Mouse (Mus musculus): ENCODE data around the gene Zfp873. TPM values are rescaled to one million over a fixed set of nuclear protein-coding genes. Genes with fewer than 3 reads are reported as not detected.
A peak's percentile ranks its signal among the peaks of the same experiment; 100 is the strongest.
"Not testable (repeated sequence)": the region's sequence is repeated elsewhere in the genome, so short reads cannot be mapped to it uniquely, and the experiment has no call there.

The Zfp873 gene
- 17.4 and 18.9 TPM in 2 replicates for polyA plus RNA-seq (2015; fragmentation: Nextera tagmentation; extraction: Ambion mirVana)

DNA sequence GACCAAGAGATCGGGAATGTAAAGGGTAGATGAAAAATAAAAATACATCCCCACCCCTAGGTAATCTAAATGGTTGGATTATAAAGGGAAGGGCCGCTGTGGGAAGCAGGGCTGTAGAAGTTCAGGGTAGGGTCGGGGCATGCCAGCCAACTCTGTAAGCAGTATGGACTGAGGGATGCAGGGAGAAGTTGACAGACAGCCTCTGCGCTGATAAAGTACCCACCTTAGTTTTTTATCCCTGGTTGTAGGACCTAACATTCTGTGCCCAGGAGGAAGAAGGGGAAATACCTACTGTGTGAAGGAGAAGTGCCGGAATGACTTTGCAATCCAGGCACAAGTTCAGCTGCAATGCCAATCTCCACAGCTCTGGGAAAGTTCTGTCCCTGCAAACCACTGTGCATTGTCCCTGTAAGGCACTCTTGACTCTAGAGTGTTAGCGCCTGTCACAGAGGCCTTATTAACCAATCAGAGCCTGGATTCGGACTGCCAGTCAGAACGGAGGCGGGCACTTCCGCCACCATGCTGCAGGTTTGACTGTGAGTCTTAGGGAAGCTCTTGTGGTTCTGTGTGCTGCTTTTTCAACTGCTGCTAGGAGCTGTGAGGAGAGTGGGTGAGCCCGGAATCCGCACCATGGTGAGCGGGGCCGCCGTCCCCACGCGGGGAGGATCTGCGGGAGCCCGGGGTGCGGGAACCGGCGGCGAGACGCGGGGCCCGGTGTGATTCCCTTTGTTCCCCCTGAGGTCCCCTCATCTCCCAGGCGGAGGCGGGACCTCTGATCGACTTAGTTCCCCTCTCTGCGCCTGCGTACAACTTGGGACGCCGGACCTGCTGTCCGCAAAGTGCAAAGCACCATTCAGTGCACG, at the start of gene Zfp873:
Gene Zfp873, plus strand, starts transcription at position 527 of the 863 bp plus-strand sequence.
- peak; percentile 100 for ATAC-seq (replicated peaks)

DNA sequence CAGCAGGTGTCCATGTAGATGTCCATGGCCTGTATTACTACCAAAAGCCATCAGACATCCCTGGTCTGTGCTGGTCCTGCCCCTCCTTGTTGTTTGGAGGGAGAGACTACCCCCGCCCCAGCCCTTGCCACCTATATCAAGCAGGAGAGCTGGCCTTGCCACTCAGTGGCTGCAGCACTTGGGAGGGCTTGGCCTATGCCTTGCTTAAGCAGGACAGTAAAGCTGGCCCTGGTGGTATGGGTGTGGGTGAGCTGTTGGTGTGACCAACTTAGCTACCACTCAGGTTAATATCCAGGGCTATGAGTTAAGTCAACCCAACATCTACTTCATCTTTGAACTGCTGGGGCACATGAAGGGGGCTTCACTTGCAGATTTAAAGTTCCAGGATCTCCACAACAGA, 44.7 kb upstream of the Zfp873 start:
- H3K4me3 ChIP-seq; ATAC-seq (replicated peaks); H3K4me2 ChIP-seq (replicated peaks); H3K4me1 ChIP-seq; H3K27ac ChIP-seq (replicated peaks); H3K27me3 ChIP-seq; H3K9ac ChIP-seq (replicated peaks): not testable (repeated sequence)
- Histone ChIP-seq H3K36me3 (peaks cover 23% of the 10 kb centered on the region), H3K9me3 (peaks cover 24% of the 10 kb centered on the region; the same call in 1 of the 2 replicates)
- 92% methylated on average over 1 of the region's 1 CpGs for WGBS

More for the DNA sequence above, at the start of gene Zfp873:
- H3K9me3 ChIP-seq: peaks cover 39% of the 10 kb centered on the region
- peak within 1 kb of the TSS; percentile 90 for H3K9ac ChIP-seq (replicated peaks)
- peaks cover 10% of the 10 kb centered on the region for H3K4me1 ChIP-seq
- 10% methylated on average over 35 of the region's 35 CpGs for WGBS
- peak within 1 kb of the TSS; percentile 78 for H3K4me3 ChIP-seq
- H3K4me2 ChIP-seq (replicated peaks): peak within 1 kb of the TSS; percentile 46
- H3K36me3 ChIP-seq: peaks cover 23% of the 10 kb centered on the region; the same call in 1 of the 2 replicates
- no peaks in the 10 kb centered on the region for H3K27me3 ChIP-seq
- peak within 1 kb of the TSS; percentile 98 for H3K27ac ChIP-seq (replicated peaks)

DNA sequence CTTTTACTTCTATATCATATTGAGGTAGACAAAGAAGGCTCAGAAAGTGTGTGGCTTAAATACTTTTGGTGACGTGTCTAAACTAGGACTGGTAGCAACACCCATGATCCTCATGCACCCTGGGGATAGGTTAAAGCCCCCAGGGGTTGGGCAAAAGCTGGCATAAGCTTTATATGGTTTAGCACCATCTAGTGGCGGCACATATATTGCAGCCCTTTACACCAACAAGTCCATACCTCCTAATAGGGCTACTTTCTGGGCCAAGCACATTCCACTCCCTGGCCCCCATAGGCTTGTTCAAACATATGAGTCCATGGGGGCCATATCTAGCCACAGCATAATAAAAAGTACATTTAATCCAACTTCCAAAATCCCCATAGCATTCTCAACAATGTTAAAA, 43.1 kb upstream of the Zfp873 start:
- WGBS: 66% methylated on average over 2 of the region's 2 CpGs
- ATAC-seq (replicated peaks); H3K4me1 ChIP-seq; H3K27ac ChIP-seq (replicated peaks); H3K4me3 ChIP-seq; H3K27me3 ChIP-seq; H3K4me2 ChIP-seq (replicated peaks); H3K9ac ChIP-seq (replicated peaks): not testable (repeated sequence)
- peaks cover 26% of the 10 kb centered on the region; the same call in 1 of the 2 replicates for H3K9me3 ChIP-seq
- peaks cover 26% of the 10 kb centered on the region for H3K36me3 ChIP-seq

DNA sequence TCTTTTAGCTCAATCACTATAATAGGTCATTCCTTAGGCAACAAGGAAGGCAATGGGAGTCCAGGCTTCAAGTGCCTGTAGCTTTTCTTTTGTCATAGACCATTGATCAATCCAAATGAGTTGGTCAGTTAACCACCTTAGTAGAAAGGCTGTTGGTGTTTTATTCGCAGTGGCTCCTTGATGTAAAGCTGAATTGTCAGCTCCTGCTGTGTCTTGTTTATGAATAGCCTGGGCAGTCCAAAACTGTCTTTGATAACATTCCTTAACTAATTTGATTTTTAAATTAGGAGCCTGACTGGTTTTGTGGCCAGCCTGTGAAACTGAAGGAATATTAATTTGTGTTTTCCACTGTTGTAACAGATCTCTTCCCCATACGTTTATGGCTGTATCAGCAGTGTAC, 5.7 kb upstream of the Zfp873 start:
- H3K27me3 ChIP-seq: no peaks in the 10 kb centered on the region

DNA sequence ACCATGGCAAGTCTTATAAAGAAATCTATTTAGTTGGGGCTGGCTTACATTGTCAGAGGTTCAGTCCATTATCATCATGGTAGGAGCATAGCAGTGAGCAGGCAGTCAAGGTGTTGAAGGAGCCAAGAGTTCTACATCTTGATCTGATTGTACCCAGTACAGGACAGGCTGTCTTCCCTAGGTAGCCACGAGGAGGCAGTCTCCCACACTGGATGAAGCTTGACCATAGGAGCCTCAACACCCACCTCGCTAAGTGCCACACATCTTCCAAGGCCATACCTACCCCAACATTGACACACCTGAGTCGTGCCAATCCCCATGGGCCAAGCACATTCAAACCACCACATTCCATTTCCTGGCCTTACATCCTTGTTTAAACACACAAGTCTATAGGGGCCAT, 1.3 kb upstream of the Zfp873 start:
- no peak for ATAC-seq (replicated peaks)
- H3K4me3 ChIP-seq: no peak overlapping the region
- H3K9me3 ChIP-seq: peaks cover 30% of the 10 kb centered on the region
- H3K4me2 ChIP-seq (replicated peaks): no peak overlapping the region
- H3K9ac ChIP-seq (replicated peaks): no peak overlapping the region
- H3K36me3 ChIP-seq: peaks cover 13% of the 10 kb centered on the region; the same call in 1 of the 2 replicates
- H3K27ac ChIP-seq (replicated peaks): no peak overlapping the region
- peaks cover 10% of the 10 kb centered on the region for H3K4me1 ChIP-seq
- WGBS: 87% methylated on average over 3 of the region's 3 CpGs
- no peaks in the 10 kb centered on the region for H3K27me3 ChIP-seq

More for the DNA sequence above, 5.7 kb upstream of the Zfp873 start:
- Histone ChIP-seq H3K4me2 (replicated peaks) (no peak overlapping the region), H3K9me3 (0 out of 2 replicates have a peak, but pooled peaks cover 8% of the 10 kb centered on the region), H3K9ac (replicated peaks) (no peak overlapping the region), H3K4me1 (peaks cover 2% of the 10 kb centered on the region; the same call in 1 of the 2 replicates), H3K4me3 (no peak overlapping the region), H3K36me3 (no peaks in the 10 kb centered on the region), H3K27ac (replicated peaks) (no peak overlapping the region)
- 64% methylated on average over 2 of the region's 2 CpGs for WGBS
- no peak for ATAC-seq (replicated peaks)

DNA sequence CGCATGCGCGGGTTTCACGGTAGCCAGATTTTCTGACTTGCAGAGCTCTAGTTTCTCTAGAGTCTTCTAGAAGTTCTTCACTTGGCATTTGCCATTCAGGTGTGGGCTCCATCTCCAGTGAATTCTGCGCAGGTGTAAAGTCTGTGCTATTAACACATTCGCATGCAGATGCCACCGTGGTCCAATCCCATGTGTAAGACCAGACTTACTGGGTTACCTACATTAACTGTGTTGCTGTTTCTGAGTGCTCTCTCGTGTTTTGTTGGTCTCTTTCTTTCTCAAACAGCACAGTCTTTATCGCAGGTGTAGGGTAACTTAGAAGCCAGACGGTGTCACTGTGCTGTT, 509 bp downstream of the Zfp873 start:
- ATAC-seq (replicated peaks): peak; percentile 49; the same call in 1 of the 2 replicates
- WGBS: 31% methylated on average over 10 of the region's 10 CpGs
- peaks cover 45% of the 10 kb centered on the region for H3K9me3 ChIP-seq

DNA sequence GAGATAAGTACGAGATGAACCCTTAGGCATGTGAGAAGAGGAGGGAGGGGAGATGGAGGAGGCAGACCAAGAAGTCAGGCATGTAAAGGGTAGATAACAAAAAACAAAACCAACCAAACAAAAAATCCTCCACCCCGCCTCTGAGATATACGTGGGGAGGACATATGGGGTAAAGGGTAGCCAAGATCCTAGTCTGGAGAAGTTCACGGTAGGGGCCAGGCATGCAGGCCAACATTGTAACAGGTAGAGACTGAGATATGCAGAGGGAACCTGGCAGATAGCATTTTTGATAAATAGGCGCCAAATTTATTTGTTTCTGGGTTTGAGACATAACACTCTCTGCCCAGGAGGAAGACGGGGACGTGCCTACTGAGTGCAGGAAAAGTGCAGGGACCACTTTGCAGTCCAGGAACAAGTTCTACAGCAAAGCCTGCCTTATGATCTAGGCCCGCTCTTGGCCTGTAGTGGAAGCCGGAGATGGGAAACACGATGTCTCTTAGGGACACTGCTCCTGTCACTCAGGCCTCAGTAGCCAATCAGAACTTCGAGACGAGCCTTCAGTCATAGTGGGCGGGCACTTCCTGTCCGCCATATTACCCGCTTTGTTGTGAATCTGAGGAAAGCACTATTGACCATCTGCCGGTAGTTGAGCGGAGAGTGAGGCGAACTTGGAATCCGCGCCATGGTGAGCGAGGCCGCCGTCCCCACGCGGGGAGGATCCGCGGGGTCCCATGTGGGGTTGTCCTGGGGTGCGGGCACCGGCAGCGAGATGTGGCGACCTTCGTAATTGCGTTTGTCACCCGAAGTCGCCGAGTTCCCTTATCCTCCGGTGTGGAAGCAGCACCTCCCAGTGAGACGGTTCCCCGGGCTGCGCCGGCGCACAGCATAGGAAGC, 35.1 kb downstream of the Zfp873 start, which contains the start of gene BC024063:
Gene BC024063, plus strand, starts transcription at position 626 of the 894 bp plus-strand sequence.
- not testable (repeated sequence) for H3K4me1 ChIP-seq, H3K9me3 ChIP-seq, H3K27me3 ChIP-seq, H3K36me3 ChIP-seq
- peak within 1 kb of the TSS; percentile 51 for H3K4me3 ChIP-seq
- peak within 1 kb of the TSS; percentile 40 for H3K4me2 ChIP-seq (replicated peaks)
- peak; percentile 99 for ATAC-seq (replicated peaks)
- peak within 1 kb of the TSS; percentile 95 for H3K27ac ChIP-seq (replicated peaks)
- H3K9ac ChIP-seq (replicated peaks): peak within 1 kb of the TSS; percentile 70
- 19% methylated on average over 42 of the region's 42 CpGs for WGBS

More for the DNA sequence above, 509 bp downstream of the Zfp873 start:
- Histone ChIP-seq H3K4me2 (replicated peaks) (peak overlapping the region; percentile 46), H3K4me3 (peak overlapping the region; percentile 78), H3K36me3 (peaks cover 27% of the 10 kb centered on the region), H3K9ac (replicated peaks) (peak overlapping the region; percentile 90), H3K27ac (replicated peaks) (peak overlapping the region; percentile 98), H3K4me1 (peaks cover 10% of the 10 kb centered on the region)
- H3K27me3 ChIP-seq: not testable (repeated sequence)

DNA sequence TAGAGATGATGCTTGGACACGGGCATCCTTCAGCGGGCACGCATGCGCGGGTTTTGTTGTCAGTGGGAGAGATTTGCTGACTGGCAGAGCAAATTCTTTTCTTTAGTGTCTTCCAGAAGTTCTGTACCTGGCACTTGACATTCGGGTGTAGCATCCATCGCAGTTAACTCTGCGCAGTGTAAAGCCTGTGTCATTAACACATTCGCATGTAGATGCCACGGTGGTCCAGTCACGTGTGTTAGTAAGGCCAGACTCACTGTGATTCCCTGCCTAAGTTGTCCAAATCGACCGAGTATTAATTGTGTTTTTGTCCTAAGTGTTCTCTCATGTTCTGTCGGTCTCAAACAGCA, 35.7 kb downstream of the Zfp873 start:
- not testable (repeated sequence) for H3K4me1 ChIP-seq; H3K36me3 ChIP-seq; H3K27me3 ChIP-seq; ATAC-seq (replicated peaks); H3K9me3 ChIP-seq
- Histone ChIP-seq H3K9ac (replicated peaks) (peak overlapping the region; percentile 70; the same call in 1 of the 2 replicates), H3K4me3 (peak overlapping the region; percentile 51), H3K4me2 (replicated peaks) (peak overlapping the region; percentile 40), H3K27ac (replicated peaks) (peak overlapping the region; percentile 95)
- 19% methylated on average over 14 of the region's 14 CpGs for WGBS

Other genes with a start within 250 kb of the Zfp873 start
- 3.4 and 3.7 TPM in 2 replicates for gene Gm4767, start 235.9 kb upstream of the Zfp873 start, polyA plus RNA-seq (2015; fragmentation: Nextera tagmentation; extraction: Ambion mirVana)
- gene Gm32687, start 184.2 kb upstream of the Zfp873 start, polyA plus RNA-seq (2015; fragmentation: Nextera tagmentation; extraction: Ambion mirVana): 12.5 and 15.1 TPM in 2 replicates
- gene Zfp781, start 117.6 kb upstream of the Zfp873 start, polyA plus RNA-seq (2015; fragmentation: Nextera tagmentation; extraction: Ambion mirVana): 6.4 and 8.0 TPM in 2 replicates
- gene BC024063, start 35.2 kb downstream of the Zfp873 start, polyA plus RNA-seq (2015; fragmentation: Nextera tagmentation; extraction: Ambion mirVana): 7.0 and 8.5 TPM in 2 replicates
- 9.5 and 12.4 TPM in 2 replicates for gene AU041133, start 79.9 kb downstream of the Zfp873 start, polyA plus RNA-seq (2015; fragmentation: Nextera tagmentation; extraction: Ambion mirVana)
- gene Zfp938, start 193.2 kb downstream of the Zfp873 start, polyA plus RNA-seq (2015; fragmentation: Nextera tagmentation; extraction: Ambion mirVana): 22.5 and 23.1 TPM in 2 replicates